Mouse (Mus musculus) testis, adult 2 months (tissue): ENCODE data around the gene Gm20696.

Experiments
- CTCF ChIP-seq: fragments of 200-500 bp; IDR thresholded peaks from 2 replicates; pipeline ENCODE4 v1.5.1; 2012; ENCODE audit warnings: low read depth, mild to moderate bottlenecking, inconsistent platforms, low read length, moderate library complexity; ENCODE audit not compliant: control insufficient read depth, insufficient read depth, insufficient replicate concordance
- POLR2A ChIP-seq: fragments of 200-500 bp; IDR thresholded peaks from 2 replicates; pipeline ENCODE4 v1.6.1; 2012; ENCODE audit warnings: low read depth, mild to moderate bottlenecking, inconsistent platforms, low read length, moderate library complexity; ENCODE audit not compliant: control insufficient read depth

- TF ChIP-seq POLR2A, result no peak
- no peak for TF ChIP-seq CTCF
Observed at GRCm38 (mm10) chr6:99335174-99335830, 331.3 kb downstream of the Gm20696 start.
